Mouse (Mus musculus): ENCODE data around the gene Fnbp4. TPM values are rescaled to one million over a fixed set of nuclear protein-coding genes. Genes with fewer than 3 reads are reported as not detected.

The Fnbp4 gene
- total RNA-seq (2021): 10 to 100 TPM; 21.1 to 42.1 TPM
- long read RNA-seq, experiment 1, full-length matches to known transcripts: 6 of 23 reads
- long read RNA-seq, experiment 1, partial matches to known transcripts: 4 of 23 reads
- long read RNA-seq, experiment 1, other reads (novel, unspliced or antisense): 13 of 23 reads
- long read RNA-seq, experiment 2, full-length matches to known transcripts: 9 of 19 reads
- long read RNA-seq, experiment 2, partial matches to known transcripts: 1 of 19 reads
- long read RNA-seq, experiment 2, other reads (novel, unspliced or antisense): 9 of 19 reads

GRCm38 (mm10) chr2:90745053-90745678 lies at the start of gene Fnbp4:
TSS of gene Fnbp4 (plus strand) at chr2:90745370.
- peak; percentile 95 for DNase-seq

GRCm38 (mm10) chr2:90700943-90701342 lies 44.2 kb upstream of the Fnbp4 start:
- DNase-seq: no peak

GRCm38 (mm10) chr2:90708548-90708947 lies 36.6 kb upstream of the Fnbp4 start:
- no peak for DNase-seq

GRCm38 (mm10) chr2:90715555-90716092 lies 29.5 kb upstream of the Fnbp4 start:
- DNase-seq: no peak

GRCm38 (mm10) chr2:90717366-90717765 lies 27.8 kb upstream of the Fnbp4 start:
- DNase-seq: no peak

GRCm38 (mm10) chr2:90717948-90718347 lies 27.2 kb upstream of the Fnbp4 start:
- DNase-seq: no peak

- DNase-seq: no peak
Observed at GRCm38 (mm10) chr2:90726818-90727217, 18.4 kb upstream of the Fnbp4 start.

GRCm38 (mm10) chr2:90735326-90735725 lies 9.8 kb upstream of the Fnbp4 start:
- no peak for DNase-seq

GRCm38 (mm10) chr2:90738801-90739200 lies 6.4 kb upstream of the Fnbp4 start:
- no peak for DNase-seq

- DNase-seq: no peak
Observed at GRCm38 (mm10) chr2:90739327-90739726, 5.8 kb upstream of the Fnbp4 start.

GRCm38 (mm10) chr2:90739921-90740320 lies 5.2 kb upstream of the Fnbp4 start:
- DNase-seq: no peak

GRCm38 (mm10) chr2:90744285-90745052 lies 701 bp upstream of the Fnbp4 start:
- no peak for DNase-seq

GRCm38 (mm10) chr2:90745740-90746537 lies 769 bp downstream of the Fnbp4 start:
- peak; percentile 56 for DNase-seq

- DNase-seq: peak; percentile 13
Observed at GRCm38 (mm10) chr2:90746538-90746865, 1.3 kb downstream of the Fnbp4 start.

GRCm38 (mm10) chr2:90747131-90747530 lies 2.0 kb downstream of the Fnbp4 start:
- no peak for DNase-seq

GRCm38 (mm10) chr2:90749676-90750459 lies 4.7 kb downstream of the Fnbp4 start:
- DNase-seq: no peak

GRCm38 (mm10) chr2:90753565-90753964 lies 8.4 kb downstream of the Fnbp4 start:
- no peak for DNase-seq

- no peak for DNase-seq
Observed at GRCm38 (mm10) chr2:90754188-90754587, 9.0 kb downstream of the Fnbp4 start.

GRCm38 (mm10) chr2:90765123-90765522 lies 20.0 kb downstream of the Fnbp4 start:
- no peak for DNase-seq

- no peak for DNase-seq
Observed at GRCm38 (mm10) chr2:90781323-90781722, 36.2 kb downstream of the Fnbp4 start.

GRCm38 (mm10) chr2:90781938-90782337 lies 36.8 kb downstream of the Fnbp4 start:
- DNase-seq: no peak
